Mouse (Mus musculus) myocyte (in vitro differentiated cells): ENCODE data around the gene Fbxo4.

ENCODE experiments used
- CEBPB ChIP-seq: IDR thresholded peaks from 2 replicates; pipeline ENCODE4 v1.6.1; 2011; ENCODE audit warnings: mild to moderate bottlenecking, moderate library complexity; ENCODE audit not compliant: poor library complexity, insufficient read depth, severe bottlenecking
- MAX ChIP-seq: IDR thresholded peaks from one replicate; pipeline ENCODE4 v1.6.1; 2011; ENCODE audit warnings: low read depth, mild to moderate bottlenecking, control low read depth
- MYOG ChIP-seq, 3 experiments: IDR thresholded peaks; one replicate each; pipeline ENCODE4 v1.6.1; 2011; ENCODE audit warnings: control low read depth in 2 of 3, low read depth in 2 of 3, mild to moderate bottlenecking in 2 of 3; ENCODE audit not compliant: insufficient read length in 2 of 3, control insufficient read depth in 1 of 3, insufficient read depth in 1 of 3
- POLR2A ChIP-seq: IDR thresholded peaks from one replicate; pipeline ENCODE4 v1.6.1; 2011; ENCODE audit warnings: low read depth, mild to moderate bottlenecking, control low read depth, moderate library complexity; ENCODE audit not compliant: insufficient read length
- POLR2AphosphoS2 ChIP-seq: IDR thresholded peaks from one replicate; pipeline ENCODE4 v1.6.1; 2011; ENCODE audit warnings: low read depth, control low read depth; ENCODE audit not compliant: insufficient read length
- REST ChIP-seq: IDR thresholded peaks from one replicate; pipeline ENCODE4 v1.6.1; 2011; ENCODE audit warnings: mild to moderate bottlenecking, control low read depth, moderate library complexity; ENCODE audit not compliant: insufficient read depth, insufficient read length
- SRF ChIP-seq: IDR thresholded peaks from one replicate; pipeline ENCODE4 v1.6.1; 2011; ENCODE audit warnings: low read depth; ENCODE audit not compliant: control insufficient read depth, insufficient read length
- TCF12 ChIP-seq: IDR thresholded peaks from one replicate; pipeline ENCODE4 v1.6.1; 2011; ENCODE audit warnings: mild to moderate bottlenecking, control low read depth; ENCODE audit not compliant: poor library complexity, insufficient read depth, severe bottlenecking
- TCF3 ChIP-seq: IDR thresholded peaks from one replicate; pipeline ENCODE4 v1.6.1; 2011; ENCODE audit warnings: low read depth, control low read depth; ENCODE audit not compliant: insufficient read length
- USF1 ChIP-seq: IDR thresholded peaks from one replicate; pipeline ENCODE4 v1.6.1; 2011; ENCODE audit warnings: low read depth, mild to moderate bottlenecking, control low read depth, moderate library complexity

- TF ChIP-seq POLR2A (peak; percentile 57), MYOG (IDR thresholded peaks at IDR 0.05; ENCODE audit: control insufficient read depth in 1 of 3, insufficient read depth in 1 of 3, insufficient read length in 2 of 3, low read depth in 2 of 3) (peak in 1 of 3 experiments; percentile 39), TCF12 (no peak), TCF3 (no peak), CEBPB (no peak), POLR2AphosphoS2 (no peak), USF1 (no peak), SRF (peak; percentile 87), REST (no peak), MAX (no peak)
Observed at GRCm38 (mm10) chr15:4026831-4027584, 47.6 kb upstream of the Fbxo4 start.
